Mouse (Mus musculus): ENCODE data around the gene Rhob. TPM values are rescaled to one million over a fixed set of nuclear protein-coding genes. Genes with fewer than 3 reads are reported as not detected.

Rhob gene
- 45.8 to 134 TPM (median 53.2 TPM) in 3 replicates for total RNA-seq (2017)

- peak; percentile 92 for ATAC-seq (replicated peaks; ENCODE audit: insufficient number of reproducible peaks, low FRiP score, low TSS enrichment, poor library complexity, severe bottlenecking)
Measured at GRCm38 (mm10) chr12:8499871-8500596, at the start of gene Rhob. Rhob (minus strand) TSS chr12:8500009.

GRCm38 (mm10) chr12:8547357-8547756 is 47.5 kb upstream of the Rhob start:
- ATAC-seq (replicated peaks; ENCODE audit: insufficient number of reproducible peaks, low FRiP score, low TSS enrichment, poor library complexity, severe bottlenecking) = peak; percentile 94

- ATAC-seq (replicated peaks; ENCODE audit: insufficient number of reproducible peaks, low FRiP score, low TSS enrichment, poor library complexity, severe bottlenecking) = no peak
Measured at GRCm38 (mm10) chr12:8546801-8547200, 47.0 kb upstream of the Rhob start.

GRCm38 (mm10) chr12:8545066-8545610 is 45.3 kb upstream of the Rhob start:
- no peak for ATAC-seq (replicated peaks; ENCODE audit: insufficient number of reproducible peaks, low FRiP score, low TSS enrichment, poor library complexity, severe bottlenecking)

GRCm38 (mm10) chr12:8542371-8542770 is 42.6 kb upstream of the Rhob start:
- ATAC-seq (replicated peaks; ENCODE audit: insufficient number of reproducible peaks, low FRiP score, low TSS enrichment, poor library complexity, severe bottlenecking) = no peak

- ATAC-seq (replicated peaks; ENCODE audit: insufficient number of reproducible peaks, low FRiP score, low TSS enrichment, poor library complexity, severe bottlenecking) = no peak
Measured at GRCm38 (mm10) chr12:8539471-8539870, 39.7 kb upstream of the Rhob start.

- no peak for ATAC-seq (replicated peaks; ENCODE audit: insufficient number of reproducible peaks, low FRiP score, low TSS enrichment, poor library complexity, severe bottlenecking)
Measured at GRCm38 (mm10) chr12:8537291-8537690, 37.5 kb upstream of the Rhob start.

- ATAC-seq (replicated peaks; ENCODE audit: insufficient number of reproducible peaks, low FRiP score, low TSS enrichment, poor library complexity, severe bottlenecking) = no peak
Measured at GRCm38 (mm10) chr12:8536221-8536965, 36.6 kb upstream of the Rhob start.

- no peak for ATAC-seq (replicated peaks; ENCODE audit: insufficient number of reproducible peaks, low FRiP score, low TSS enrichment, poor library complexity, severe bottlenecking)
Measured at GRCm38 (mm10) chr12:8535596-8535995, 35.8 kb upstream of the Rhob start.

- ATAC-seq (replicated peaks; ENCODE audit: insufficient number of reproducible peaks, low FRiP score, low TSS enrichment, poor library complexity, severe bottlenecking) = no peak
Measured at GRCm38 (mm10) chr12:8534915-8535314, 35.1 kb upstream of the Rhob start.

- ATAC-seq (replicated peaks; ENCODE audit: insufficient number of reproducible peaks, low FRiP score, low TSS enrichment, poor library complexity, severe bottlenecking) = no peak
Measured at GRCm38 (mm10) chr12:8527770-8528169, 28.0 kb upstream of the Rhob start.

GRCm38 (mm10) chr12:8527175-8527574 is 27.4 kb upstream of the Rhob start:
- ATAC-seq (replicated peaks; ENCODE audit: insufficient number of reproducible peaks, low FRiP score, low TSS enrichment, poor library complexity, severe bottlenecking) = no peak

GRCm38 (mm10) chr12:8524062-8524461 is 24.3 kb upstream of the Rhob start:
- ATAC-seq (replicated peaks; ENCODE audit: insufficient number of reproducible peaks, low FRiP score, low TSS enrichment, poor library complexity, severe bottlenecking) = no peak

GRCm38 (mm10) chr12:8522711-8523110 is 22.9 kb upstream of the Rhob start:
- ATAC-seq (replicated peaks; ENCODE audit: insufficient number of reproducible peaks, low FRiP score, low TSS enrichment, poor library complexity, severe bottlenecking) = no peak

GRCm38 (mm10) chr12:8521375-8522047 is 21.7 kb upstream of the Rhob start:
- peak; percentile 91 for ATAC-seq (replicated peaks; ENCODE audit: insufficient number of reproducible peaks, low FRiP score, low TSS enrichment, poor library complexity, severe bottlenecking)

GRCm38 (mm10) chr12:8519431-8520160 is 19.8 kb upstream of the Rhob start:
- no peak; the same call in 1 of the 2 replicates for ATAC-seq (replicated peaks; ENCODE audit: insufficient number of reproducible peaks, low FRiP score, low TSS enrichment, poor library complexity, severe bottlenecking)

- ATAC-seq (replicated peaks; ENCODE audit: insufficient number of reproducible peaks, low FRiP score, low TSS enrichment, poor library complexity, severe bottlenecking) = no peak
Measured at GRCm38 (mm10) chr12:8511037-8511882, 11.5 kb upstream of the Rhob start.
